Mouse (Mus musculus): ENCODE data around the gene Efcab14.

- no peak for TF ChIP-seq CTCF (IDR thresholded peaks at IDR 0.05; ENCODE audit: insufficient read depth, low read length)
- no peak for TF ChIP-seq POLR2A (IDR thresholded peaks at IDR 0.05; ENCODE audit: borderline replicate concordance, extremely low read depth, low read depth, low read length)
Measured at GRCm38 (mm10) chr4:115703927-115704505, 33.5 kb upstream of the Efcab14 start.
